Mouse (Mus musculus) central nervous system, embryonic 11.5 days (tissue): Measurements from ENCODE around the gene 1110012L19Rik. TPM values are rescaled to one million over a fixed set of nuclear protein-coding genes. Genes with fewer than 3 reads are reported as not detected.

Experiments
- polyA plus RNA-seq: library from polyadenylated mRNA; depleted of rRNA; stranded (reverse); fragments of >200 nt; gene quantifications from 2 replicates; pipeline ENCODE4 v1.2.3, GENCODE M21; 2012; rRNA removed

1110012L19Rik gene
- polyA plus RNA-seq: 20.6 and 21.6 TPM in 2 replicates

DNA sequence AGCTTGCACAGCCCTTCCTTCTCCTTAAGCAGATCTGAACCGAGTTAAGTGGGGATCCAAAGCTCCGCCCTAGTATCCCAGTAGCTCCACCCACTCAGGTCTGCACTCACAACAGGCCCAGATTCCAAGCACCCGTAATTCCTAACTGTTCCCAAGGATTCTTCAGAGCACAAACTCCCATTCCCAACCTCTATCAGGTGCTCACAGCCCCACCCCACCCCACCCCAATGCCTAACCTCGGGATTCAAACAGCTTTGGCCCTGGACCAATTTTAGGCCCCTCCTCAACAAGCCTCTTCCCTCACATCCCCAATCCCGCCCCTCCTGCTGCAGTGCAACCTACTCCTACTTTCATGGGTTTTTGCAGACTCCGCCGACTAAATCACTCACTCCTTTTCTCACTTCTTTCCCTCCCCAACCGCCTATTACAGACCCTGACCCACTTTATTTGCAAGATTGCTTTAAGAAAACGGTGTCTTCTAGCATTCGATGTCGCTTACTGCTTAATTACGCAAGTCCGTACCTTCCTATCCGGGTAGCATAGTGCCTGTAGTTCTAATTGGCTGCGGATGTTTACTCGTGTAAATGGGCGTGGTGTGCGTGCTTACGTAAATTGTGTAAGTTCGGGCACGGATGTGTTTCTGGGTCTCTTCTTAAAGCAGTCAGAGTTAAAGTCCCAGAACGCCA is at the start of gene 1110012L19Rik:
Gene 1110012L19Rik, plus strand, starts transcription at position 602 of the 686 bp plus-strand sequence.

DNA sequence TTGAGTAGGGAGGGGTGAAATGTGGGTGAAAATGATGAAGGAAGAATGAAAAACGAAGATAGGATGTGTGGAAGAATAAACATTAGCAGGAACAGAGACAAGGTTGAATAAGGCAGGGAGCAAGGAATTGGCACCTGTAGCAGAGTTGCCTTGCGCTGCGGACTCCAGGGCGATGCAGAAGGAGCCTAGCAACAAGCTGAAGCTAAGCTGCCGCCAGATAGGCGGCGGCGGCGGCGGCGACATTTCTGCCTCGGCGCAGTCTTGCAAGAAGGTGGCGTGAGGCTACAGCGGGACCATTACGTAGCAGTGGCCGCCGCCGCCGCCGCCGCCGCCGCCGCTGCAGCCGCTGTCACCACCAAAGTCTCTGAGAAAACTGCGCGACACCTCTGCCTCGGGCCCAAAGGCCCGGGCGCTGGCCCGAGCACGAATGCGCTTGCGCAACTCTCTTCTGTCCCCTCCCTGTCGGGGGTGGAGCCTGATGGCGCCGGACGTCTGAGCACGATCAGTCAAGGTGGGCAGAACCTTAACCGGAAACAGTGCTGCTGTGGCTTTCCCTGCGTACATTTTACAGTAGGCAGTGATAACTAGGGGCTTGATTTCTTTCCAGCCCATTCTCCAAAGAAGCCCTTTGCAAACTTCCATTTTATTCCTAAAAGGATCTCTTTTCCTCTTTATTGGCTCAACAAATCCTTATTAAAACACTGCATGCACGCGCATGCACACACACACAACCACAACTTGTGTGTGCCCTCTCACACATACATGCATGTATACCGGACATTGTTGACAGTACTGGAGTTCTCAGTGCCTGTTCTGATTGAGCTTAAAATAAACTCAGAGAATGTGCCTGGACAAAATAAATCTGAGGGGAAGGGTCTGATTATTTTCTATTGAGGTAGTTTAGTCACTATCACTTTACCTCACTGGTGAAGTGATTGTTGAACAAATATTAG is 20.7 kb upstream of the 1110012L19Rik start, which contains the start of gene Ids:
Gene Ids, minus strand, starts transcription at position 424 of the 953 bp plus-strand sequence.

Other genes with a start within 250 kb of the 1110012L19Rik start
- gene Ids, start 20.8 kb upstream of the 1110012L19Rik start, polyA plus RNA-seq: 15.9 and 25.0 TPM in 2 replicates
- gene Tmem185a, start 91.3 kb downstream of the 1110012L19Rik start, polyA plus RNA-seq: 24.2 and 37.1 TPM in 2 replicates